Mouse (Mus musculus): ENCODE measurements around the gene Adamts20. TPM values are rescaled to one million over a fixed set of nuclear protein-coding genes. Genes with fewer than 3 reads are reported as not detected.

Gene Adamts20
- polyA plus RNA-seq, 1 experiment from 2014 or later: 13.8 TPM

- ATAC-seq (ENCODE audit: insufficient number of reproducible peaks, insufficient read depth, low FRiP score, low TSS enrichment, low read depth): no peak
- 44% methylated on average over 2 of the region's 2 CpGs for WGBS
- Histone ChIP-seq H3K9me3 (no peaks in the 10 kb centered on the region), H3K4me1 (peaks cover 33% of the 10 kb centered on the region), H3K9ac (no peak overlapping the region), H3K36me3 (no peaks in the 10 kb centered on the region), H3K4me3 (no peak overlapping the region), H3K4me2 (no peak overlapping the region), H3K27me3 (no peaks in the 10 kb centered on the region), H3K27ac (peak overlapping the region; percentile 84)
These were observed 22.2 kb downstream of the Adamts20 start for GRCm38 (mm10) chr15:94443025-94443424.

- Histone ChIP-seq H3K4me1 (peaks cover 6% of the 10 kb centered on the region), H3K27me3 (no peaks in the 10 kb centered on the region), H3K27ac (no peak overlapping the region), H3K4me3 (no peak overlapping the region), H3K4me2 (no peak overlapping the region), H3K9me3 (no peaks in the 10 kb centered on the region), H3K9ac (no peak overlapping the region), H3K36me3 (no peaks in the 10 kb centered on the region)
- ATAC-seq (ENCODE audit: insufficient number of reproducible peaks, insufficient read depth, low FRiP score, low TSS enrichment, low read depth): no peak
- 76% methylated on average over 5 of the region's 5 CpGs for WGBS
These were observed 29.7 kb downstream of the Adamts20 start for GRCm38 (mm10) chr15:94435532-94435931.

GRCm38 (mm10) chr15:94430681-94431405 is 34.4 kb downstream of the Adamts20 start:
- Histone ChIP-seq H3K27me3 (no peaks in the 10 kb centered on the region), H3K27ac (peak overlapping the region; percentile 8; the same call in 1 of the 2 replicates), H3K4me2 (no peak overlapping the region), H3K4me1 (peaks cover 12% of the 10 kb centered on the region), H3K36me3 (no peaks in the 10 kb centered on the region), H3K4me3 (no peak overlapping the region), H3K9ac (no peak overlapping the region), H3K9me3 (no peaks in the 10 kb centered on the region)
- no peak for ATAC-seq (ENCODE audit: insufficient number of reproducible peaks, insufficient read depth, low FRiP score, low TSS enrichment, low read depth)
- 59% methylated on average over 14 of the region's 14 CpGs for WGBS

GRCm38 (mm10) chr15:94428726-94429125 is 36.5 kb downstream of the Adamts20 start:
- H3K4me2 ChIP-seq: no peak overlapping the region
- no peaks in the 10 kb centered on the region for H3K9me3 ChIP-seq
- H3K27me3 ChIP-seq: no peaks in the 10 kb centered on the region
- no peaks in the 10 kb centered on the region for H3K36me3 ChIP-seq
- 83% methylated on average over 4 of the region's 4 CpGs for WGBS
- peaks cover 12% of the 10 kb centered on the region for H3K4me1 ChIP-seq
- no peak overlapping the region for H3K4me3 ChIP-seq
- ATAC-seq (ENCODE audit: insufficient number of reproducible peaks, insufficient read depth, low FRiP score, low TSS enrichment, low read depth): no peak
- H3K27ac ChIP-seq: no peak overlapping the region
- no peak overlapping the region for H3K9ac ChIP-seq

GRCm38 (mm10) chr15:94427482-94428214 is 37.6 kb downstream of the Adamts20 start:
- Histone ChIP-seq H3K9ac (no peak overlapping the region), H3K27me3 (no peaks in the 10 kb centered on the region), H3K4me3 (no peak overlapping the region), H3K27ac (no peak overlapping the region), H3K4me1 (peaks cover 12% of the 10 kb centered on the region), H3K4me2 (no peak overlapping the region), H3K9me3 (no peaks in the 10 kb centered on the region), H3K36me3 (no peaks in the 10 kb centered on the region)
- no peak for ATAC-seq (ENCODE audit: insufficient number of reproducible peaks, insufficient read depth, low FRiP score, low TSS enrichment, low read depth)
- WGBS: 76% methylated on average over 9 of the region's 9 CpGs

- ATAC-seq (ENCODE audit: insufficient number of reproducible peaks, insufficient read depth, low FRiP score, low TSS enrichment, low read depth): no peak
These were observed 44.7 kb downstream of the Adamts20 start for GRCm38 (mm10) chr15:94420526-94420925.

GRCm38 (mm10) chr15:94419167-94419566 is 46.1 kb downstream of the Adamts20 start:
- Histone ChIP-seq H3K4me2 (no peak overlapping the region), H3K27me3 (no peaks in the 10 kb centered on the region), H3K36me3 (no peaks in the 10 kb centered on the region), H3K4me3 (no peak overlapping the region), H3K9me3 (no peaks in the 10 kb centered on the region), H3K4me1 (peaks cover 13% of the 10 kb centered on the region), H3K27ac (no peak overlapping the region), H3K9ac (no peak overlapping the region)
- 60% methylated on average over 9 of the region's 9 CpGs for whole genome bisulfite sequencing
- ATAC-seq (ENCODE audit: insufficient number of reproducible peaks, insufficient read depth, low FRiP score, low TSS enrichment, low read depth): no peak

More at GRCm38 (mm10) chr15:94420526-94420925, 44.7 kb downstream of the Adamts20 start:
- H3K27ac ChIP-seq: no peak overlapping the region
- H3K4me1 ChIP-seq: peaks cover 13% of the 10 kb centered on the region
- WGBS: 64% methylated on average over 6 of the region's 6 CpGs
- no peaks in the 10 kb centered on the region for H3K36me3 ChIP-seq
- H3K4me3 ChIP-seq: no peak overlapping the region
- H3K9me3 ChIP-seq: no peaks in the 10 kb centered on the region
- no peaks in the 10 kb centered on the region for H3K27me3 ChIP-seq
- H3K9ac ChIP-seq: no peak overlapping the region
- no peak overlapping the region for H3K4me2 ChIP-seq

- Histone ChIP-seq H3K4me3 (no peak overlapping the region), H3K36me3 (no peaks in the 10 kb centered on the region), H3K4me1 (peaks cover 13% of the 10 kb centered on the region), H3K27me3 (no peaks in the 10 kb centered on the region), H3K9me3 (no peaks in the 10 kb centered on the region), H3K4me2 (no peak overlapping the region), H3K9ac (no peak overlapping the region), H3K27ac (no peak overlapping the region)
- WGBS: 88% methylated on average over 5 of the region's 5 CpGs
- no peak for ATAC-seq (ENCODE audit: insufficient number of reproducible peaks, insufficient read depth, low FRiP score, low TSS enrichment, low read depth)
These were observed 46.8 kb downstream of the Adamts20 start for GRCm38 (mm10) chr15:94418427-94418826.

- WGBS: 79% methylated on average over 18 of the region's 18 CpGs
- H3K4me1 ChIP-seq: peaks cover 13% of the 10 kb centered on the region
- H3K36me3 ChIP-seq: no peaks in the 10 kb centered on the region
- H3K27me3 ChIP-seq: no peaks in the 10 kb centered on the region
- no peak overlapping the region for H3K4me3 ChIP-seq
- ATAC-seq (ENCODE audit: insufficient number of reproducible peaks, insufficient read depth, low FRiP score, low TSS enrichment, low read depth): no peak
- no peak overlapping the region for H3K27ac ChIP-seq
- H3K9ac ChIP-seq: no peak overlapping the region
- no peaks in the 10 kb centered on the region for H3K9me3 ChIP-seq
- H3K4me2 ChIP-seq: no peak overlapping the region
These were observed 47.7 kb downstream of the Adamts20 start for GRCm38 (mm10) chr15:94417216-94418155.

GRCm38 (mm10) chr15:94409832-94410231 is 55.4 kb downstream of the Adamts20 start:
- H3K9ac ChIP-seq: no peak overlapping the region
- no peaks in the 10 kb centered on the region for H3K36me3 ChIP-seq
- H3K4me1 ChIP-seq: peaks cover 9% of the 10 kb centered on the region
- WGBS: 72% methylated on average over 7 of the region's 7 CpGs
- H3K9me3 ChIP-seq: no peaks in the 10 kb centered on the region
- no peak overlapping the region for H3K4me3 ChIP-seq
- peaks cover 5% of the 10 kb centered on the region; the same call in 1 of the 2 replicates for H3K27me3 ChIP-seq
- no peak overlapping the region for H3K4me2 ChIP-seq
- H3K27ac ChIP-seq: no peak overlapping the region
- ATAC-seq (ENCODE audit: insufficient number of reproducible peaks, insufficient read depth, low FRiP score, low TSS enrichment, low read depth): 0 out of 2 replicates have a peak, but pooled peaks have one; percentile 32

- ATAC-seq (ENCODE audit: insufficient number of reproducible peaks, insufficient read depth, low FRiP score, low TSS enrichment, low read depth): no peak
- H3K4me2 ChIP-seq: no peak overlapping the region
These were observed 58.9 kb downstream of the Adamts20 start for GRCm38 (mm10) chr15:94406364-94406763.

More at GRCm38 (mm10) chr15:94406364-94406763, 58.9 kb downstream of the Adamts20 start:
- Histone ChIP-seq H3K27me3 (peaks cover 10% of the 10 kb centered on the region), H3K36me3 (no peaks in the 10 kb centered on the region), H3K27ac (no peak overlapping the region), H3K9me3 (no peaks in the 10 kb centered on the region), H3K4me3 (no peak overlapping the region), H3K4me1 (peaks cover 21% of the 10 kb centered on the region), H3K9ac (no peak overlapping the region)
- WGBS: 20% methylated on average over 2 of the region's 2 CpGs

Measured in embryonic facial prominence, embryonic 13.5 days (tissue).